Mouse (Mus musculus): Measurements from ENCODE around the gene Gpr137. TPM values are rescaled to one million over a fixed set of nuclear protein-coding genes. Genes with fewer than 3 reads are reported as not detected.
"Not testable (repeated sequence)": the region's sequence is repeated elsewhere in the genome, so short reads cannot be mapped to it uniquely, and the experiment has no call there.

Gpr137 gene
- polyA plus RNA-seq, 1 experiment from 2014 or later, result 37.7 TPM

DNA sequence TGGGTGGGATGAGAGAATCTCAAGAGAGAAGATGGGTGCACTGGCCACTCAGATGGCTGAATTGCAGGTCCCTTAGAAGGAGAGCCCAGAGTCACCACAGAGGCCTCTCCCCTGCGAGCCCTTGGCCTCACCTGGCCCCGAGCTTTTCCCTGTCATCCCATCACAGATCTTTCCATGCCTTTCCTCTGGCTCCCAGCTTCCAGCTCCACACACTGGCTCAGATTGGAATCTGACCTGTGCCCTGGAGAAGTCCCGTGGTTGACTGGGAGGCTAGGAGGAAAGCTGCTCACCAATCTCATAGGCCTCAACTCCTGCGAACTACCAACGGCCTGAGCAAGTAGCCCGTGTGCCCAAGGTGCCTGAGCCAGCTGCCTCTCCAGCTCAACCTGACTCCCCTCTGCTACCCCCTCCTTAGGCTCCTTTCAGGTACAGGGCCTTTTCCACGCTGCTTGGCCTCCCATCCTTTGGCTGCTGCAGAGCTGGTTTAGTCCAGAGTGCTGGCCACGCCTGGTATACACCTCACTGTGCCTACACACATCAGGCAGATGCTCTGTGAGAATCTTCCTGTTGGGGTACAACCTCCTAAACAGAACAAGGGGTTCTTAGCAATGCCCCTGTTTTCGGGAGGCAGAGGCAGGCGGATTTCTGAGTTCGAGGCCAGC, 36.7 kb downstream of the Gpr137 start:
- WGBS, result 96% methylated on average over 11 of the region's 11 CpGs
- H3K36me3 ChIP-seq, result peaks cover 23% of the 10 kb centered on the region
- no peaks in the 10 kb centered on the region for H3K27me3 ChIP-seq
- H3K27ac ChIP-seq (replicated peaks), result no peak overlapping the region
- H3K4me1 ChIP-seq, result peaks cover 20% of the 10 kb centered on the region
- no peak overlapping the region for H3K4me2 ChIP-seq (replicated peaks)
- H3K9me3 ChIP-seq, result no peaks in the 10 kb centered on the region
- H3K4me3 ChIP-seq, result no peak overlapping the region
- no peak overlapping the region for H3K9ac ChIP-seq (replicated peaks)
- no peak for ATAC-seq (ENCODE audit: low FRiP score, low read depth)

DNA sequence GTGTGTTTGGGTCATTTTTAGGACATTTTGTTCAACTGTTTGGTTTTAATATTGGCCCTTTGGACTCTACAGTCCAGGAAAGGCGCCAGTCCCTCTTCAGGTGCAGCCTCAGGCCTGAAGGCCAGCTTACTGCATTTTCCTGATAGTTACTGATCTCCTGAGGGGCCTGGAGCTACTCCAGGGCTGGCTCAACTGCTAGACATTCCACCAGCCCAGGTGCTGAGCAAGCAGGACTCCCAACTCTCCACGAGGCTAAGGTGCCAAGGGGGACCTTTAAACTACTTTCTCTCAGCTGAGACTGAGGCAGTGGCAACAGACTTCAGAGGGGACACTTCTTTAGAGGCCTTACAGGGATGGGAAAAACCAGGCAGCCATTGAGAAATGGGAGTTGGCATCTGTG, 37.4 kb downstream of the Gpr137 start:
- H3K4me3 ChIP-seq, result no peak overlapping the region
- no peaks in the 10 kb centered on the region for H3K9me3 ChIP-seq
- peaks cover 23% of the 10 kb centered on the region for H3K36me3 ChIP-seq
- no peak overlapping the region for H3K4me2 ChIP-seq (replicated peaks)
- 85% methylated on average over 2 of the region's 2 CpGs for WGBS
- no peak for ATAC-seq (ENCODE audit: low FRiP score, low read depth)
- peaks cover 17% of the 10 kb centered on the region for H3K4me1 ChIP-seq
- no peak overlapping the region for H3K9ac ChIP-seq (replicated peaks)
- no peaks in the 10 kb centered on the region for H3K27me3 ChIP-seq
- H3K27ac ChIP-seq (replicated peaks), result no peak overlapping the region

DNA sequence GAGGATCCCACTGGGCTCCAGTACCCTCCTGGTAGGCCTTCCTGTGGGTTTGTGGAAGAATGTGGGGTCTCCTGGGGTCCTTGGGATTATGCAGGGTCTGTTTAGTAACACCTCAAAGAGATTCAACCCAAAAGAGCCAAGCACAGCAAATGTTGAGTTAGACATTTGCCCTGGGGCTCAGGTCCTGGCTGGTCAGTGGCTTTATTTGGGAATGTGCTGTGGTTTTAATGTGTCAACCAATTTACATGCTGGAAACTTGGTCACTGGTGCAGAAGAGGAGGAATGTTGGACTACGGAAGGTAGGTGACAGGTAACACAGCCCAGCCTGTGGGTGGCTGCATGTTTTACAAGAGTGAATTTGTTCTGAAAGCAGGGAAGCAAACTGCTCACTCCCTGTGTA, 39.2 kb downstream of the Gpr137 start:
- Histone ChIP-seq H3K9me3 (no peaks in the 10 kb centered on the region), H3K9ac (replicated peaks) (no peak overlapping the region), H3K27ac (replicated peaks) (no peak overlapping the region), H3K4me2 (replicated peaks) (no peak overlapping the region), H3K4me1 (peaks cover 5% of the 10 kb centered on the region), H3K36me3 (peaks cover 23% of the 10 kb centered on the region), H3K27me3 (no peaks in the 10 kb centered on the region), H3K4me3 (no peak overlapping the region)
- WGBS, result 90% methylated on average over 1 of the region's 1 CpGs
- no peak for ATAC-seq (ENCODE audit: low FRiP score, low read depth)

DNA sequence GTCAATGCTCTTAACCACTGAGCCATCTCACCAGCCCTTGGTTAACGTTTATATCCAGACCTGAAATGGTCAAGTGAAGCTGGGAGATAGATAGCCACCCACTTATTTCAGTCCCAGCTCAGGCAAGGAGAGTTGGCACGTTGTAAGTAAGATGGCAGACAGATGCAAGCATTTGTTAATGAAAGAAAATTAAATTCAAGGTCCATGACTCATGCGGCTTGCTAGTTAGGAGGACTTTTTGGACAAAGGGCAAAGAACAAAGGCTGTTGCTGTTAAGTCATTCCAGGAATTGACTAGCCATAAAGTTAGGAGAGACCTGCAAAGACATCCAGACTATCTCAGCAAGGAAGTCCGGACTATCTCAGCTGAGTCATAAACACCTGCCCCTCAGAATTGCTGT, 42.6 kb downstream of the Gpr137 start:
- Histone ChIP-seq H3K27ac (replicated peaks) (no peak overlapping the region), H3K4me3 (no peak overlapping the region), H3K27me3 (no peaks in the 10 kb centered on the region), H3K9ac (replicated peaks) (no peak overlapping the region), H3K9me3 (peaks cover 3% of the 10 kb centered on the region; the same call in 1 of the 2 replicates), H3K4me2 (replicated peaks) (no peak overlapping the region), H3K4me1 (no peaks in the 10 kb centered on the region), H3K36me3 (no peaks in the 10 kb centered on the region)
- ATAC-seq (ENCODE audit: low FRiP score, low read depth), result no peak
- 87% methylated on average over 4 of the region's 4 CpGs for whole genome bisulfite sequencing

DNA sequence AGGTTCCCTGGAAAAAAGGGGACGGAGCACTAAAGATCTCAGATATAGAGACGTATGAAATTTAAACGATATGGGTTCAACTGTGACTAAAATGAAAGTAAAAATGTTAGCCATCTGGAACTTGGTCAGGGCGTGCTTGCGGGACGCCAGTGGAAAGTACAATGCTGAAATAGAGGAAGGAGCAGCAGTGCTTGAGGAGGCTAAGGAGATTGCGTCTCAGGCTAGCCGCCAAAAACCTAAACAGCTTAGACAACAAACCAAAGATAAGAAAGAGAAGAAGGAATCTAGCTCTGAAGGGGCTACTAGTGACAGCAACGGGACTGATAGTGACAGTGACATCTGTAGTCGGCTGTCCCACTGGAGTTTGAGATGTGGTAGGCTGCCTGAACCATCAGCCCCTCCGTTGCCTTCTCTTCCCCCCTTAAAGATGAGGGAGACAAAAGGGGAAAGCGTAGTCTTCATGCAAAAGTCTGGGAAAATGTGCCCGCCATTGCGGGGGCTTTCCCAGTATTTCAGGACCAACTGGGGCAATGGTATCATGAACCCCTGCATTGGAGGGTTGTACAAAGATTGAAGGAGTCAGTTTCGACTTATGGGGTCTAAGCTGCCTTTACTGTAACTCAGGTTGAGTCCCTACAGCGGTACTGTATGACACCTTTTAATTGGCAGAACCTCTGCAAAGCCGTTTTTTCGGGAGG, 46.5 kb downstream of the Gpr137 start:
- H3K4me1 ChIP-seq; H3K4me3 ChIP-seq; H3K27me3 ChIP-seq; H3K27ac ChIP-seq (replicated peaks); H3K4me2 ChIP-seq (replicated peaks); H3K9ac ChIP-seq (replicated peaks); H3K36me3 ChIP-seq; H3K9me3 ChIP-seq; ATAC-seq (ENCODE audit: low FRiP score, low read depth): not testable (repeated sequence)
- 90% methylated on average over 18 of the region's 18 CpGs for WGBS

DNA sequence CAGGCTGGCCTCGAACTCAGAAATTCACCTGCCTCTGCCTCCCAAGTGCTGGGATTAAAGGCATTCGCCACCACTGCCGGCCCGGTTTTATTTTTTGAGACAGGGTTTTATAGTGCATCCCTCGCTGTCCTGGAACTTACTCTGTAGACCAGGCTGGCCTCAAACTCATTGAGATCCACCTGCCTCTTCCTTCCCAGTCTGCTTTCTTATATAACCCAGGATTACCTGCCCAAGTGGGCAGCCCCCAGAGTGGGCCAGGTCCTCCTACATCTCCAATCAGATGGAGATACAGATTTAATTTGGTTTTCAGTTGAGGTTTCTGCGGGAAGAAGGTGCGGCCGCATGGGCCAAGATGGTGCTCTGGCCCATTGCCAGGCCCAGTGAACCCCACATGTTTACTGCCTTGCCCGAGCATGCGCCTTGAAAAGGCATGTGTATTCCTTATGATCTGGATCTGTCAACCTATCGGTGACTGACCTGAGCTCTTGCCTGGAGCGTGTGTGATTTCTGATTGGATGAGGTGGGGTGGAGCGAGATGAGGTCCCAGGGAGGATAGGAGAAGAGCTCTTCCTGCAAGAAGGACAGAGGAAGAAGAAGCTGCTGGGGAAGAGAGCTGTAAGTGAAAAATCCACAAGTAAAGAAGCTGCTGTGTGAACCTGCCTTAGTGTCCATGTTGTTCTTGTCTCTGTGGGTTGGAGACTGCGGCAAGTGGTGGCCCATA, 48.4 kb downstream of the Gpr137 start:
- no peak for ATAC-seq (ENCODE audit: low FRiP score, low read depth)
- Histone ChIP-seq H3K27ac (replicated peaks) (no peak overlapping the region), H3K9me3 (peaks cover 3% of the 10 kb centered on the region; the same call in 1 of the 2 replicates), H3K4me1 (no peaks in the 10 kb centered on the region), H3K4me3 (no peak overlapping the region), H3K27me3 (no peaks in the 10 kb centered on the region), H3K4me2 (replicated peaks) (no peak overlapping the region), H3K36me3 (no peaks in the 10 kb centered on the region), H3K9ac (replicated peaks) (no peak overlapping the region)
- 96% methylated on average over 14 of the region's 14 CpGs for WGBS

DNA sequence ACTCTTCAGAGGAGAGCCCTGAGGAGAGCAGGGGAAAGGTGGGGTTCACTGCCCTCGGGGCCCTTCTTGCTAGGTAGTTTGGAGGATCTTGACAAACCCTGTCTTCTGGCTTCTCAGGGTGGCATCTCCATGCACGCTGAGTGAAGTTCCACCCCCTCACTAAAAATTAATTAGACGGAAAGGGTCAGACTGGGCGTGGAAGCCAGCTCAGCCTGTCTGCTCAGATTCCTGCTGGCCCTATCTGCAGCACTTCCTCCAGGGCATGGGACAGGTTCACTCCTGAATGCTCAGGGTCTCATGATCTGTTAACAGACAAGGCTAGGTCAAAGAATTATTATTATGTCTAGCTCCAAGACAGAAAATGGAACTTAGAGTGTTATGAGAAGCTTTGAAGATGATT, 49.8 kb downstream of the Gpr137 start:
- Histone ChIP-seq H3K36me3 (no peaks in the 10 kb centered on the region), H3K4me3 (no peak overlapping the region), H3K4me2 (replicated peaks) (no peak overlapping the region), H3K27me3 (no peaks in the 10 kb centered on the region), H3K9me3 (peaks cover 3% of the 10 kb centered on the region; the same call in 1 of the 2 replicates), H3K9ac (replicated peaks) (no peak overlapping the region), H3K4me1 (no peaks in the 10 kb centered on the region), H3K27ac (replicated peaks) (no peak overlapping the region)
- no peak for ATAC-seq (ENCODE audit: low FRiP score, low read depth)
- 73% methylated on average over 4 of the region's 4 CpGs for WGBS

Small RNA genes lying within 50 kb of the gene (microRNA-seq; reads per million reads assigned to microRNA genes)
- 1.9 reads per million for gene Mir6990

Other genes with a start within 250 kb of the Gpr137 start
- 7.9 and 10.8 TPM in 2 replicates for gene Rps6ka4, start 101.8 kb downstream of the Gpr137 start, polyA plus RNA-seq (2016; fragmentation: Nextera tagmentation; extraction: Ambion mirVana)
- gene Ccdc88b, start 84.3 kb downstream of the Gpr137 start, polyA plus RNA-seq (2016; fragmentation: Nextera tagmentation; extraction: Ambion mirVana), result 0.69 and 1.1 TPM in 2 replicates
- 129 and 139 TPM in 2 replicates for gene Trmt112, start 32.8 kb downstream of the Gpr137 start, polyA plus RNA-seq (2016; fragmentation: Nextera tagmentation; extraction: Ambion mirVana)
- 172 and 191 TPM in 2 replicates for gene Prdx5, start 32.4 kb downstream of the Gpr137 start, polyA plus RNA-seq (2016; fragmentation: Nextera tagmentation; extraction: Ambion mirVana)
- gene Esrra, start 20.7 kb downstream of the Gpr137 start, polyA plus RNA-seq (2016; fragmentation: Nextera tagmentation; extraction: Ambion mirVana), result 13.9 and 14.3 TPM in 2 replicates
- 0.68 and 0.97 TPM in 2 replicates for gene Catsperz, start 17.1 kb downstream of the Gpr137 start, polyA plus RNA-seq (2016; fragmentation: Nextera tagmentation; extraction: Ambion mirVana)
- gene Kcnk4, start 8.0 kb downstream of the Gpr137 start, polyA plus RNA-seq (2016; fragmentation: Nextera tagmentation; extraction: Ambion mirVana), result 0.19 and 0.52 TPM in 2 replicates
- 67.6 and 69.0 TPM in 2 replicates for gene Bad, start 619 bp downstream of the Gpr137 start, polyA plus RNA-seq (2016; fragmentation: Nextera tagmentation; extraction: Ambion mirVana)
- gene Ppp1r14b, start 32.5 kb upstream of the Gpr137 start, polyA plus RNA-seq (2016; fragmentation: Nextera tagmentation; extraction: Ambion mirVana), result 265 and 314 TPM in 2 replicates
- 21.6 and 22.5 TPM in 2 replicates for gene Plcb3, start 34.0 kb upstream of the Gpr137 start, polyA plus RNA-seq (2016; fragmentation: Nextera tagmentation; extraction: Ambion mirVana)
- 80.3 and 83.9 TPM in 2 replicates for gene Fkbp2, start 38.0 kb upstream of the Gpr137 start, polyA plus RNA-seq (2016; fragmentation: Nextera tagmentation; extraction: Ambion mirVana)
- 34.3 and 35.0 TPM in 2 replicates for gene Vegfb, start 45.2 kb upstream of the Gpr137 start, polyA plus RNA-seq (2016; fragmentation: Nextera tagmentation; extraction: Ambion mirVana)
- 21.2 and 23.2 TPM in 2 replicates for gene Dnajc4, start 50.1 kb upstream of the Gpr137 start, polyA plus RNA-seq (2016; fragmentation: Nextera tagmentation; extraction: Ambion mirVana)
- 18.7 and 19.0 TPM in 2 replicates for gene Nudt22, start 53.6 kb upstream of the Gpr137 start, polyA plus RNA-seq (2016; fragmentation: Nextera tagmentation; extraction: Ambion mirVana)
- gene Trpt1, start 53.7 kb upstream of the Gpr137 start, polyA plus RNA-seq (2016; fragmentation: Nextera tagmentation; extraction: Ambion mirVana), result 12.4 and 12.6 TPM in 2 replicates
- gene Fermt3, start 77.0 kb upstream of the Gpr137 start, polyA plus RNA-seq (2016; fragmentation: Nextera tagmentation; extraction: Ambion mirVana), result 6.5 and 8.2 TPM in 2 replicates
- gene Stip1, start 97.5 kb upstream of the Gpr137 start, polyA plus RNA-seq (2016; fragmentation: Nextera tagmentation; extraction: Ambion mirVana), result 315 and 316 TPM in 2 replicates
- 3.0 and 3.3 TPM in 2 replicates for gene Macrod1, start 114.3 kb upstream of the Gpr137 start, polyA plus RNA-seq (2016; fragmentation: Nextera tagmentation; extraction: Ambion mirVana)
- 8.0 and 8.2 TPM in 2 replicates for gene Flrt1, start 163.2 kb upstream of the Gpr137 start, polyA plus RNA-seq (2016; fragmentation: Nextera tagmentation; extraction: Ambion mirVana)